Mouse (Mus musculus): ENCODE measurements around the gene Platr25. TPM values are rescaled to one million over a fixed set of nuclear protein-coding genes. Genes with fewer than 3 reads are reported as not detected.
"Not testable (repeated sequence)": the region's sequence is repeated elsewhere in the genome, so short reads cannot be mapped to it uniquely, and the experiment has no call there.

Platr25 gene
- 30.6 and 31.8 TPM in 2 replicates for polyA plus RNA-seq (2016; fragmentation: Nextera tagmentation; extraction: Ambion mirVana)

- H3K9me3 ChIP-seq; H3K4me1 ChIP-seq; H3K36me3 ChIP-seq (replicated peaks); H3K27me3 ChIP-seq (replicated peaks; ENCODE audit: low read depth, poor library complexity, severe bottlenecking): not testable (repeated sequence)
- 10% methylated on average over 20 of the region's 20 CpGs for WGBS
- DNase-seq (ENCODE audit: low spot score) = peak; percentile 81
- peak within 1 kb of the TSS; percentile 60 for H3K4me3 ChIP-seq
- H3K27ac ChIP-seq (replicated peaks) = peak within 1 kb of the TSS; percentile 81
Observed at GRCm38 (mm10) chr13:62760432-62761415, at the start of gene Platr25. Platr25 (minus strand) TSS chr13:62760709.

- H3K4me1 ChIP-seq; H3K27ac ChIP-seq (replicated peaks); H3K36me3 ChIP-seq (replicated peaks); H3K9me3 ChIP-seq; H3K27me3 ChIP-seq (replicated peaks; ENCODE audit: low read depth, poor library complexity, severe bottlenecking); H3K4me3 ChIP-seq; DNase-seq (ENCODE audit: low spot score): not testable (repeated sequence)
- 90% methylated on average over 6 of the region's 6 CpGs for WGBS
Observed at GRCm38 (mm10) chr13:62807981-62808380, 47.5 kb upstream of the Platr25 start.

GRCm38 (mm10) chr13:62786135-62786493 is 25.6 kb upstream of the Platr25 start:
- peak overlapping the region; percentile 72; the same call in 1 of the 2 replicates for H3K27ac ChIP-seq (replicated peaks)
- not testable (repeated sequence) for H3K27me3 ChIP-seq (replicated peaks; ENCODE audit: low read depth, poor library complexity, severe bottlenecking); DNase-seq (ENCODE audit: low spot score); H3K4me1 ChIP-seq
- H3K9me3 ChIP-seq = peaks cover 15% of the 10 kb centered on the region; the same call in 1 of the 2 replicates
- peak overlapping the region; percentile 65 for H3K4me3 ChIP-seq
- peaks cover 21% of the 10 kb centered on the region for H3K36me3 ChIP-seq (replicated peaks)
- 65% methylated on average over 2 of the region's 2 CpGs for WGBS

DNA sequence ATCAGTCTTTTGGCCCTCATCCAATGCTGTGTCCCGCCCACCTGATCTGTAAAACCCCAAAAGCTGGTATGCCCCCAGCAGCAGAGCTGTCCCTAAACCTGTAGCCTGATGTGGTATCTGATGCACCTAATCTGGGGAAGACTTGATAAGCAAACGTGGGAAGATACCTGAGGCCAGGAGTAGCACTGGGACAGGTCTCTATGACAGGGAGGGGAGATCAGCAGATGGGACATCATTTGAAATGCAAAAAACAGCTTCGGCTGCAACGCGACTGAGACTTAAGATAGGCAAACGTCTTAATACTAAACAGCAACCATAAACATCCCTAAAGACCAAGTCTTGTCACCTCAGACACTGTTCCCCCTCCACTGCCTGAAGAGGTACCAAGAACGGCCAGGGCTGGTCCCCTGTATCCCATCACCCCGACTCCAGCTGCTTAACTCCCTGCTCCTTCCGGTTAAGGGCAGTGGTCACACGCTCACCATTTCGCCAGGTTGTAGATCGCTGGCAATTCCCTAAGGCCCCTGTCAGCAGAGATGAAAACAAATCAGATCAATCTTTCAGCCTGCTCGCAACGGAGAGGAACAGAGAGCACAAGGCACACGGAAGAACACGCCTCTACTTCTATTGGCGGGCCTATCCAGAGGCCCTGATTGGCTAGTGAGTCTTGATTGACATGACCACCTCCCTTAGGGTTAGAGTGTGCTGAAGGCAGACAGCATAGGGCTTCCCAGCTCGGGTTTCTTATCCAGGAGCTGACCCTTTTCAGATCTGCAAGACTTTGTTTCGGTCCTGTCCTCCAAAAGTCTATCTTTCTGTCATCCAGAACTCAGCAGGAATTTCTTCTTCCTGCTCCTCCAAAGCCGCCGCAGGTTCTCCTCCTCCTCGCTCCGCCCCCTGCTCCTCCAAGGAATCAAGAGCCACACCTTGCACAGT is 25.0 kb upstream of the Platr25 start, which contains the start of gene Gm5141:
Gm5141 (minus strand) TSS at position 610 of the 936 bp plus-strand sequence.
- H3K27ac ChIP-seq (replicated peaks) = peak within 1 kb of the TSS; percentile 76
- peak; percentile 51 for DNase-seq (ENCODE audit: low spot score)
- peaks cover 27% of the 10 kb centered on the region for H3K36me3 ChIP-seq (replicated peaks)
- peak within 1 kb of the TSS; percentile 65 for H3K4me3 ChIP-seq
- peaks cover 17% of the 10 kb centered on the region; the same call in 1 of the 2 replicates for H3K9me3 ChIP-seq
- H3K4me1 ChIP-seq; H3K27me3 ChIP-seq (replicated peaks; ENCODE audit: low read depth, poor library complexity, severe bottlenecking): not testable (repeated sequence)
- 4% methylated on average over 23 of the region's 23 CpGs for WGBS

GRCm38 (mm10) chr13:62763806-62764205 is 3.3 kb upstream of the Platr25 start:
- not testable (repeated sequence) for H3K4me3 ChIP-seq; H3K9me3 ChIP-seq; H3K27ac ChIP-seq (replicated peaks); H3K36me3 ChIP-seq (replicated peaks); H3K4me1 ChIP-seq; H3K27me3 ChIP-seq (replicated peaks; ENCODE audit: low read depth, poor library complexity, severe bottlenecking)
- WGBS = 72% methylated on average over 2 of the region's 2 CpGs
- peak; percentile 15 for DNase-seq (ENCODE audit: low spot score)

DNA sequence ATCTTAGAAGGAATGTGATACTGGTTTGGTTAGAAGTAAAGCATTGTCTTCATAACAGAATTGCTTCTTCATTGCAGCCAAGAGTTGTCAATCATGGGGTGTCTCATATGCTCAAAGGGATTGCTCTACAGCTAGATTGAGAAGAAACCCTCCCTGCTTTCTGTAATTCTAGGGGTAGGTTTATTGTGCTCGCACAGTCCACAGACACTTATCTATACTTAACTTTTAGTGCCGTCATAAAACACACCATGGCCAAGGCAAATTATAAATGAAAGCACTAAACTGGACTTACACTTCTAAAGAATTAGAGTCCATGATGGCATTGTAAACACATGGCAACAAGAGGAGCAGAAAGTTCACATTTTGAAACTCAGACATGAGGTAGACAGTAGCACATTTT is 27.2 kb downstream of the Platr25 start:
- Histone ChIP-seq H3K27ac (replicated peaks) (no peak overlapping the region), H3K36me3 (replicated peaks) (peaks cover 15% of the 10 kb centered on the region), H3K27me3 (replicated peaks; ENCODE audit: low read depth, poor library complexity, severe bottlenecking) (no peaks in the 10 kb centered on the region), H3K9me3 (no peaks in the 10 kb centered on the region), H3K4me1 (no peaks in the 10 kb centered on the region), H3K4me3 (no peak overlapping the region)
- WGBS = 92% methylated on average over 2 of the region's 2 CpGs
- no peak for DNase-seq (ENCODE audit: low spot score)

DNA sequence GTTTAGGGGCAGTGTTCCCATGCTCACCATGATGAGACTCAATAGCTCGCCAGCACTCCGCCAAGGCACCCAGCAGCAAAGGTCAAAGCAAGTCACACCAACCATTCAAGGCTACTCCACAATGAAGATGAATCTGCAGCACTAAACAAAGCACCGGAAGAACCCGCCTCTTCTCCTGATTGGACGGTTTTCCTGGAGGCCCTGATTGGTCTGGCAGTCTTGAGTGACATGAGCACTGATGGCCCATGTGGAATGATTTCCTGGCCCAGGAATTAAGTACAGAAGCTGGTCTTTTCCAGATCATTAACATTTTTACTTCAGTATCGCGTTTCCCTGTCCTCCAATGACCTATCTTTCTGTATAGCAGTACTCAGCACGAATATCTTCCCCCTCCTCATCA is 47.9 kb downstream of the Platr25 start:
- H3K27ac ChIP-seq (replicated peaks); DNase-seq (ENCODE audit: low spot score); H3K4me3 ChIP-seq; H3K36me3 ChIP-seq (replicated peaks); H3K9me3 ChIP-seq; H3K27me3 ChIP-seq (replicated peaks; ENCODE audit: low read depth, poor library complexity, severe bottlenecking); H3K4me1 ChIP-seq: not testable (repeated sequence)
- WGBS = 91% methylated on average over 8 of the region's 8 CpGs

DNA sequence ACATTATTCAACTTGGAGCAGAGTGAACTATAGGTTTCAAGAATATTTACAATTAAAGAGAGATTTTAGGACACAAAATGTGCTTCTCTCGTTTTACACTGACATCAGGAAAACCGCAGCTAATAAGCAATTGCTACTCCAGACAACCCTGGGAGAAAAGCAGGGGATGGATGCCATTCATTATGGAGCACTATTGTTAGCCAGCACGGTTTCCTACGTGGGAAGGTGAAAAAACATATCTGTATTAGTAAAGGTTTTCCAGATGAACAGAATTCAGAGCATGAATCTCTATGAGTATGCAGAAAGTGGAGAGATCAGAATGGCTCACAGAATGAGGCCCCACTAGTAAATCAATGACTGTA is 75.2 kb downstream of the Platr25 start:
- peak overlapping the region; percentile 78 for H3K27ac ChIP-seq (replicated peaks)
- peaks cover 12% of the 10 kb centered on the region; the same call in 1 of the 2 replicates for H3K9me3 ChIP-seq
- H3K4me3 ChIP-seq = peak overlapping the region; percentile 59
- WGBS = 36% methylated on average over 4 of the region's 4 CpGs
- not testable (repeated sequence) for H3K4me1 ChIP-seq; H3K27me3 ChIP-seq (replicated peaks; ENCODE audit: low read depth, poor library complexity, severe bottlenecking); DNase-seq (ENCODE audit: low spot score)
- H3K36me3 ChIP-seq (replicated peaks) = peaks cover 30% of the 10 kb centered on the region

- not testable (repeated sequence) for H3K4me1 ChIP-seq; H3K27me3 ChIP-seq (replicated peaks; ENCODE audit: low read depth, poor library complexity, severe bottlenecking)
- WGBS = 1% methylated on average over 20 of the region's 20 CpGs
- Histone ChIP-seq H3K36me3 (replicated peaks) (peaks cover 35% of the 10 kb centered on the region), H3K9me3 (peaks cover 17% of the 10 kb centered on the region), H3K4me3 (peak overlapping the region; percentile 59), H3K27ac (replicated peaks) (peak overlapping the region; percentile 78)
- peak; percentile 60 for DNase-seq (ENCODE audit: low spot score)
Observed at GRCm38 (mm10) chr13:62684608-62685286, 75.8 kb downstream of the Platr25 start.

DNA sequence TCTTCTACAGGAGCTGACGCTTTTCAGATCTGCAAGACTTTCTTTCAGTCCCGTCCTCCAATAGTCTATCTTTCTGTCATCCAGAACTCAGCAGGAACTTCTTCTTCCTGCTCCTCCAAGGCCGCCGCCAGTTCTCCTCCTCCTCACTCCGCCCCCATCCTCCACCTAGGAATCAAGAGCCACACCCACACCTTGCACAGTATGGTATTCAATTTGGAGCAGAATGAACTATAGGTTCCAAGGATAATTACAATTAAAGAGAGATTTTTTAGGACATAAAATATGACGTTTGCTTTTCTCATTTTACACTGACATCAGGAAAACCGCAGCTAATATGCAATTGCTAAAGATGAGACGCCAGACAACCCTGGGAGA is 107.2 kb downstream of the Platr25 start:
- Histone ChIP-seq H3K36me3 (replicated peaks) (peaks cover 8% of the 10 kb centered on the region; the same call in 1 of the 2 replicates), H3K9me3 (peaks cover 7% of the 10 kb centered on the region; the same call in 1 of the 2 replicates), H3K27me3 (replicated peaks; ENCODE audit: low read depth, poor library complexity, severe bottlenecking) (no peaks in the 10 kb centered on the region), H3K4me1 (no peaks in the 10 kb centered on the region), H3K4me3 (peak overlapping the region; percentile 60), H3K27ac (replicated peaks) (peak overlapping the region; percentile 65; the same call in 1 of the 2 replicates)
- WGBS = 23% methylated on average over 8 of the region's 8 CpGs
- DNase-seq (ENCODE audit: low spot score) = no peak

GRCm38 (mm10) chr13:62652681-62653368 is 107.7 kb downstream of the Platr25 start:
- DNase-seq (ENCODE audit: low spot score) = peak; percentile 70
- H3K9me3 ChIP-seq = peaks cover 10% of the 10 kb centered on the region; the same call in 1 of the 2 replicates
- not testable (repeated sequence) for H3K27me3 ChIP-seq (replicated peaks; ENCODE audit: low read depth, poor library complexity, severe bottlenecking); H3K4me1 ChIP-seq; H3K36me3 ChIP-seq (replicated peaks)
- WGBS = under 1% methylated on average over 16 of the region's 16 CpGs
- H3K27ac ChIP-seq (replicated peaks) = peak overlapping the region; percentile 65
- H3K4me3 ChIP-seq = peak overlapping the region; percentile 60

All from embryonic facial prominence, embryonic 10.5 days (tissue).